In genomic region chr3:95526622-95527211, GRCm38 (mm10) we compare ENCODE assay signal across 8 mouse cellular contexts. TPM values are rescaled to one million over a fixed set of nuclear protein-coding genes. Genes with fewer than 3 reads are reported as not detected.
DNase-seq lines count a peak whose midpoint lies in the region; ATAC-seq and TF ChIP-seq lines count a peak whose summit lies in the region.

Ctss (plus strand) TSS chr3:95526786.

- DNase-seq in left cerebral cortex, adult 18-20 months (ENCODE audit: low spot score in 2 of 2) = no peak
- DNase-seq in left cerebral cortex, postnatal 4 days = no peak
- DNase-seq in adrenal gland, postnatal 10 days = no peak
- DNase-seq in heart, postnatal 25 days (ENCODE audit: low spot score) = no peak
- DNase-seq in spleen, adult 2 months (ENCODE audit: low read depth in 1 of 2, low spot score in 2 of 2) = peak; percentile 46 to 65
- no peak for DNase-seq in kidney, adult 18-20 months
- no peak for DNase-seq in kidney, postnatal 25 days

- intact Hi-C loops in left cerebral cortex, postnatal 4 days (cut with DNase I) = no loop called here
- intact Hi-C loops in heart, postnatal 25 days (cut with DNase I) = no loop called here

- H3K4me2 ChIP-seq in liver, embryonic 12.5 days = no peak within 1 kb of the TSS

- H3K36me3 ChIP-seq in liver, embryonic 12.5 days = no peaks in the 10 kb centered on the region
- peaks cover 8% of the 10 kb centered on the region for H3K36me3 ChIP-seq in spleen, adult 2 months (ENCODE audit: control insufficient read depth, insufficient read depth, low read length)

- no peaks in the 10 kb centered on the region for H3K9me3 ChIP-seq in liver, embryonic 12.5 days (replicated peaks)

- H3K27ac ChIP-seq in liver, embryonic 12.5 days = 0 out of 2 replicates have a peak within 1 kb of the TSS, but pooled peaks have one; percentile 22
- H3K27ac ChIP-seq in spleen, adult 2 months (ENCODE audit: insufficient read depth, low read length) = peak within 1 kb of the TSS; percentile 94

- peaks cover 36% of the 10 kb centered on the region for H3K4me1 ChIP-seq in liver, embryonic 12.5 days
- H3K4me1 ChIP-seq in spleen, adult 2 months (ENCODE audit: control insufficient read depth, insufficient read depth, insufficient read length) = peaks cover 15% of the 10 kb centered on the region

- peaks cover 17% of the 10 kb centered on the region for H3K27me3 ChIP-seq in liver, embryonic 12.5 days (replicated peaks)
- no peaks in the 10 kb centered on the region for H3K27me3 ChIP-seq in spleen, adult 2 months (ENCODE audit: control insufficient read depth, insufficient read depth, low read length)

- peak; percentile 65 for TF ChIP-seq POLR2A in spleen, adult 2 months (IDR thresholded peaks at IDR 0.05; ENCODE audit: low read depth, low read length)

- H3K4me3 ChIP-seq in liver, embryonic 12.5 days = no peak within 1 kb of the TSS
- H3K4me3 ChIP-seq in spleen, adult 2 months (ENCODE audit: extremely low read depth, insufficient read depth, insufficient read length) = peak within 1 kb of the TSS; percentile 72

- ATAC-seq in liver, embryonic 12.5 days = no peak

- H3K9ac ChIP-seq in liver, embryonic 12.5 days = no peak within 1 kb of the TSS

- no peak for TF ChIP-seq CTCF in spleen, adult 2 months (IDR thresholded peaks at IDR 0.05; ENCODE audit: extremely low read depth, insufficient read depth, insufficient read length, insufficient replicate concordance)

- WGBS in liver, embryonic 12.5 days (ENCODE audit: insufficient replicate concordance) = 61% methylated on average over 8 of the region's 8 CpGs
- 13% methylated on average over 8 of the region's 8 CpGs for WGBS in spleen, adult 2 months

RNA-seq across cellular contexts. Expression of gene Ctss, which starts in this region (rescaled TPM):
- 10 to 100 TPM; 67.5 to 69.8 TPM for total RNA-seq in left cerebral cortex, adult 18-20 months (2021)
- total RNA-seq in left cerebral cortex, postnatal 4 days (2021) = 1 to 10 TPM; 8.3 to 8.6 TPM
- 10 to 100 TPM; 18.8 to 23.5 TPM for total RNA-seq in adrenal gland, postnatal 10 days (2021)
- total RNA-seq in heart, postnatal 25 days (2021) = 10 to 100 TPM; 13.6 TPM
- 13.4 and 14.7 TPM in 2 replicates for polyA plus RNA-seq in liver, embryonic 12.5 days (2016; fragmentation: Nextera tagmentation; extraction: Ambion mirVana)
- 81.7 and 84.6 TPM in 2 replicates for polyA plus RNA-seq in spleen, adult 2 months (2012; rRNA removed)

Comparison
In these comparisons a context has a peak if more than half of its experiments do, and no peak if none do; other contexts are left out.
1. DNase-seq: peak in spleen, adult 2 months (2 of 2); none in left cerebral cortex, adult 18-20 months (0 of 2), left cerebral cortex, postnatal 4 days (single experiment), adrenal gland, postnatal 10 days (single experiment), heart, postnatal 25 days (single experiment), kidney, adult 18-20 months (single experiment) and kidney, postnatal 25 days (0 of 2).